17 mouse cellular contexts compared by ENCODE assay signal in the genomic region with DNA sequence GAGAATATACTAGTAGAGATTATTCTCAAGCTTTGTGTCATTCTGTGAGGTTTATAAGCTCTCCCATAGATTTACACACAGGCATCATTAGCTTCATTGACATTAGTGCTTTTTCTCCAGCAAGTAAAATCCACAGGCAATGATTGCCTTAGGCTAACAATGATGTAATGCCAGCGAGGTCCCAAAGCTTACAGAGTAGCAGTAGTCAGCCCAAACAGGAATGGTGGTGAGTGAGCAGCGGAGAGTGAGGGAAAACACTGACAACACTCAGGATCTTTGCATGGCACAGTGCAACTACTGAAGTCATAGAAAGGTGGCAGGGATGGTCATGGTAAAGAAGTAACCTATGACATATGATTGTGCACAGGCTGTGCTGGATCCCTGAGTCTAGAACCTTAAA.
"Had no signal": no experiment of that assay in that cellular context is flagged by ENCODE, and none has a peak within 500 bp of the region (broad histone marks: within the 10 kb centered on the region; RNA-seq: fewer than 3 reads in every experiment).

No protein-coding gene starts in this region.

- H3K4me2 ChIP-seq: liver, embryonic 13.5 days; liver, embryonic 15.5 days; lung, embryonic 15.5 days; midbrain, embryonic 12.5 days; neural tube, embryonic 12.5 days; stomach, embryonic 15.5 days had no signal

- H3K9me3 ChIP-seq: liver, embryonic 13.5 days; liver, embryonic 15.5 days; lung, embryonic 15.5 days; midbrain, embryonic 12.5 days; neural tube, embryonic 12.5 days; stomach, embryonic 15.5 days had no signal

- H3K4me3 ChIP-seq: liver, embryonic 13.5 days; liver, embryonic 15.5 days; lung, embryonic 15.5 days; midbrain, embryonic 12.5 days; neural tube, embryonic 12.5 days; stomach, embryonic 15.5 days had no signal

- H3K27me3 ChIP-seq: liver, embryonic 13.5 days; liver, embryonic 15.5 days; lung, embryonic 15.5 days; midbrain, embryonic 12.5 days; neural tube, embryonic 12.5 days; stomach, embryonic 15.5 days had no signal

- ATAC-seq: liver, postnatal 0 days; lung, postnatal 0 days had no signal

- H3K27ac ChIP-seq: liver, embryonic 13.5 days; liver, embryonic 15.5 days; lung, embryonic 15.5 days; macrophage; midbrain, embryonic 12.5 days; neural tube, embryonic 12.5 days; stomach, embryonic 15.5 days; stomach, postnatal 0 days had no signal

- H3K36me3 ChIP-seq: liver, embryonic 13.5 days; liver, embryonic 15.5 days; lung, embryonic 15.5 days; midbrain, embryonic 12.5 days; neural tube, embryonic 12.5 days; stomach, embryonic 15.5 days had no signal

- DNase-seq: liver, embryonic 13.5 days; liver, postnatal 0 days; lung, adult 2 months; lung, postnatal 14 days; lung, postnatal 36 days; right cerebral cortex, postnatal 14 days; thymus, adult 2 months; thymus, postnatal 25 days; thymus, postnatal 4 days had no signal

- H3K9ac ChIP-seq: liver, embryonic 13.5 days; liver, embryonic 15.5 days; liver, postnatal 0 days; lung, embryonic 15.5 days; midbrain, embryonic 12.5 days; neural tube, embryonic 12.5 days; stomach, embryonic 15.5 days had no signal

- H3K4me1 ChIP-seq: liver, embryonic 13.5 days; liver, embryonic 15.5 days; lung, embryonic 15.5 days; neural tube, embryonic 12.5 days; stomach, embryonic 15.5 days had no signal
